Mouse (Mus musculus) embryonic fibroblast, embryonic 13.5 days (primary cell): ENCODE results near the gene Urad.

Experiments
- CTCF ChIP-seq: IDR thresholded peaks from 2 replicates; pipeline ENCODE4 v1.5.1; 2011; ENCODE audit warnings: mild to moderate bottlenecking, control low read depth, low read length, moderate library complexity, borderline replicate concordance; ENCODE audit not compliant: insufficient read depth
- POLR2A ChIP-seq: IDR thresholded peaks from 2 replicates; pipeline ENCODE4 v1.6.1; 2011; ENCODE audit warnings: low read depth, mild to moderate bottlenecking, control low read depth, low read length, moderate library complexity

GRCm38 (mm10) chr5:147305856-147306637 lies 16.2 kb downstream of the Urad start:
- TF ChIP-seq CTCF (no peak), POLR2A (no peak)
